Mouse (Mus musculus): ENCODE measurements around the gene Dnajc1. TPM values are rescaled to one million over a fixed set of nuclear protein-coding genes. Genes with fewer than 3 reads are reported as not detected.

Gene Dnajc1
- total RNA-seq, 2 experiments from 2014 or later = 17.7 to 19.6 TPM

DNA sequence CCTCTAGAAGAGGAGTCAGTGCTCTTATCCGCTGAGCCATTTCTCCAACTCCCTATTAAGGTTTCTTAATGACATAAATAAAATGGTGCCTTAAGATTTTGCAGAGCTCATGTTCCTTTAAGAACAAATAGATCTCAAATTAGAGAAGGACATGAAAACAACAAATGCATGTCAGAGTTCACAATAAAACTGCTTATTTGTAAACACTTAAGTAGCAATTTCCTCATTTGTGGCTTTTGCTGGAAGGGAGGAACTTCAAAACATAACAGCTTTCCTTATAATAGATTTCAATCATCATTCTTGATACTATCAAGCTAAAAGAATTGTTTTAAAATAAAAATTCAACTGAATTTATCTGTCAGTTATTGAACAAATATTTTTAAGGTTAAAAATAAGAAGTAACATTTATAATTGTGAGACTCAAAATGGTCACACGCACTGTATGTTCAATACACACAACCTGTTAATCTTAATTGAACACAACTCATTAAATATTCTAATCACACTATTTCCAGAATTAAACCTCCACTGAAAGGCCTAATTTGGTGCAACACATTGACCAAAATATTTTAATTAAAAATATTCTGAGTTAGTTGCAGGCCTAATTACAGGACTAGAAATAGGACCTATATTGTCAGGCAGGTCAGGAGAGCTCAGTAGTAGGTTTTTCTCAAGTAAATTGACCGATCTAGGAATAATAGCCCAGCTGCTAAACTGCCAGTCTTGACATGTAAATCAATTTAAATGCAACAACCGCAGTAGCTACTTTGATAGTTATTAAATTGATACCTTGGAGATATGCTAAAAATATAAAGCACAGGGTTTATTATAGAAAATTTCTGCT, 82.1 kb downstream of the Dnajc1 start:
- intact Hi-C loops (cut with DNase I) = no loop called here
- DNase-seq (ENCODE audit: low spot score in 2 of 2) = no peak

DNA sequence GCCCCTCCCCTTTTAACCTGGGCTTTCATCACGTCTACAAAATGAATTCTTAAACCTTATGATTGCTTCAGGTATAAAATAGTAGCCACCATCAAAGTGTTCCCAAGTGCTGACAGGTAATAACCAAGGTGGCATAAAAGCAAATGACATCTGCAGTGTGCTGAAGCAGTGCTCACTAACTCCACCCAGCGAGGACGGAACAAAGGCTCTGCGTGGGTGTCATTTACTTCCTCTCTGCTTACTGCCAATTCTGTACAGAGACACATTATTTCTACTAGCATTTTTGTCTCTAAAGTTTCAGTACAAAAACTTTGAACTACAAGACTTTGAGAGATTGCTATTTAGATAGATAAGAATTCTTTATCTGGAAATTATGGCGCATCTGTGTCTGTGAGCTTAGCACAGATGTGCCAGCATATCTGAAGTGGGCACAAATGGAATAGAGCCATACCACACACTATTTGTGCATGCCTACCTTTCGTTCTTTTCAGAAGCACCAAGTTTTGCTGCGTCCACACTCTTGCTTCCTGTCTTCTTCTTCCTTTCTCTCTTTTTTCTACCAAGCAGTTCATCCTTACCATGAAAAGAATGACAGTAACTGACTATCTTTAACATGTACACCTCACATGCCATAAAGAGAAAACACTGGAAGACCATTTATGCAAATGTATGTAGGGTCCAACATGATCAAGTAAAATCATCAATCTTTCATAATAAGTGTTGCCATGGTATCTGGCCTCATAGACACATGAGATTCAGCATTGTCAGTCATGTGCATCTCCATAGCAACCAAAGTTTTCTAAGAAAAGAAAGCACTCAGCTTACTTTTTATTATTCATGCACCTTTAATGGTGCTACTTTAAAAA, 85.0 kb downstream of the Dnajc1 start:
- intact Hi-C loops (cut with DNase I) = no loop called here
- no peak for DNase-seq (ENCODE audit: low spot score in 2 of 2)

GRCm38 (mm10) chr2:18300949-18301348, 91.7 kb downstream of the Dnajc1 start:
- DNase-seq (ENCODE audit: low spot score in 2 of 2) = no peak
- intact Hi-C loops (cut with DNase I) = no loop called here

- intact Hi-C loops (cut with DNase I) = no loop called here
Measured at GRCm38 (mm10) chr2:18285175-18285574, 107.5 kb downstream of the Dnajc1 start.

GRCm38 (mm10) chr2:18265736-18266135, 126.9 kb downstream of the Dnajc1 start:
- intact Hi-C loops (cut with DNase I) = no loop called here
- no peak for DNase-seq (ENCODE audit: low spot score in 2 of 2)

More at GRCm38 (mm10) chr2:18285175-18285574, 107.5 kb downstream of the Dnajc1 start:
- no peak for DNase-seq (ENCODE audit: low spot score in 2 of 2)

GRCm38 (mm10) chr2:18264579-18264978, 128.1 kb downstream of the Dnajc1 start:
- no peak for DNase-seq (ENCODE audit: low spot score in 2 of 2)
- intact Hi-C loops (cut with DNase I) = no loop called here

GRCm38 (mm10) chr2:18262298-18262697, 130.3 kb downstream of the Dnajc1 start:
- no peak for DNase-seq (ENCODE audit: low spot score in 2 of 2)
- intact Hi-C loops (cut with DNase I) = no loop called here

DNA sequence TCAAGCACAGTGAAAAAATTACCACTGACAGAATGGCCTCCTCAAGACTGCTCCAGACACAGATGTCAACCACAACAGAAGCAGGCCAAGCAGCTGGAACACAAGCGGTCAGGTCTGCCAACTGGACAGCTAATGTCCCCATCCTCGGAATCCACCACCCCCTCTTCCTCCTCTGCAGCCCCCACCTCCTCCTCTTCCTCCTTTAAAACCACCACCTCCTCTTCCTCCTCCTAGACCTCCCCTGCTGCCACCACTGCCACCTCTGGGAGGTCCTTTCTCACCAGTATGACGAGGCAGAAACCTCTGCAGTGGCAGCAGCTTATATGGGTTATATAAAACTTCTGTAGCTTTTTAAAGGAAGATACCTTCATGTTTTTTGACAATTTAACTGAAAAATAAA, 143.4 kb downstream of the Dnajc1 start:
- no peak for DNase-seq (ENCODE audit: low spot score in 2 of 2)
- intact Hi-C loops (cut with DNase I) = no loop called here

- no peak for DNase-seq (ENCODE audit: low spot score in 2 of 2)
- intact Hi-C loops (cut with DNase I) = no loop called here
Measured at GRCm38 (mm10) chr2:18235524-18235923, 157.1 kb downstream of the Dnajc1 start.

DNA sequence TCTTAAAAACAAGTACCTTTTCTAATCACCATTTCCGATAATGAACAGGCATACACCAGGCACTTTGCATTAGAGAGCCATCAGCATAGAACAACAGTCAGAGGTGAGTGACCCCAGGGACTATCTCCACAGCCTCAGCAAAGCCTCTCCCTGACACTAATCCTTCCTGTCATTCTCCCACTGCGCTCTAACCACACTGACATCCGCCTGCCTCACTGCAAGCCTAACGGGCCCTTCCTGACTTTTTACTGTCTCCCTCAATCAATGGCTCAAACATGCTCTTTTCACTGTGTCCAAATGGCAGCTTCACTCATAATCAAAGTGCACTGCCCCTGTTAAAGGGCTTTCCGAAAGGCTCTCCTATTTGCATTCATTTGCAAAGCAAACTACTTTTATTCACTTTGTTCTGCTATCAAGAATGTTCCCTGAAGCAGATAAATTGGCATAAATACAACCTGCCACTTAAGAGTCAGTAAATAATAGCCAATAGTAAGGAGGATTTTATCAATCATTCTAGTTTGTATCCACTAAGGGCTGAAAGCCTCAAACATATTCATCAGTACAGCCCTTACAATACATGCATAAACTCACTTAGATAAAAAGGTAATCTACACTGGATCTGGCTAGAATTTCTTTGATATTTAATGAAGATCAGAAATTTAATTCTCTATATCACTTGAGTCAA, 159.6 kb downstream of the Dnajc1 start:
- intact Hi-C loops (cut with DNase I) = no loop called here

GRCm38 (mm10) chr2:18231143-18231542, 161.5 kb downstream of the Dnajc1 start:
- intact Hi-C loops (cut with DNase I) = no loop called here
- DNase-seq (ENCODE audit: low spot score in 2 of 2) = no peak

More for the DNA sequence above, 159.6 kb downstream of the Dnajc1 start:
- no peak for DNase-seq (ENCODE audit: low spot score in 2 of 2)

- intact Hi-C loops (cut with DNase I) = no loop called here
- no peak for DNase-seq (ENCODE audit: low spot score in 2 of 2)
Measured at GRCm38 (mm10) chr2:18229279-18229678, 163.4 kb downstream of the Dnajc1 start.

- intact Hi-C loops (cut with DNase I) = no loop called here
Measured at GRCm38 (mm10) chr2:18228486-18229062, 164.1 kb downstream of the Dnajc1 start.

GRCm38 (mm10) chr2:18219569-18219968, 173.1 kb downstream of the Dnajc1 start:
- no peak for DNase-seq (ENCODE audit: low spot score in 2 of 2)
- intact Hi-C loops (cut with DNase I) = no loop called here

More at GRCm38 (mm10) chr2:18228486-18229062, 164.1 kb downstream of the Dnajc1 start:
- no peak for DNase-seq (ENCODE audit: low spot score in 2 of 2)

- DNase-seq (ENCODE audit: low spot score in 2 of 2) = peak in 1 of 2 experiments; percentile 26
- intact Hi-C loops (cut with DNase I) = no loop called here
Measured at GRCm38 (mm10) chr2:18219136-18219535, 173.5 kb downstream of the Dnajc1 start.

DNA sequence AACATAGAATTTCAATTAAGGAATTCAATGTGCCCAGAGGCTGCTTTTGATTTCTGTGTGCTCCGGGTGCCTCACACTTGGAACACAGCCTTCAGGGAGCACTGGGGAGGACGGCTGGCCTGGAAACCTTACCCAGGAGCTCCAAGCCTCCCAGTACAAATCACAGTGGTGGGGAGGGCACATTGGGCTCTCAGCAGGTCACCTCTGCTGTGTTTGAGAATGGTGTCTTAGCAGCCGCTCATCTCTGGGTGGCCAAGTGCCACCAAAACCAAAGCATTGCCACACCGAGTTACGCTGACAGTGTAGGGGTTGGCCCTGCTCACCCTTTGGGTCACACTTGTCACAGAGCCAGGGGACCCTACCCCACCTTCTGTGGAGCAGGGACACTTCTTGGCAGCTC, 174.1 kb downstream of the Dnajc1 start:
- intact Hi-C loops (cut with DNase I) = no loop called here
- no peak for DNase-seq (ENCODE audit: low spot score in 2 of 2)

GRCm38 (mm10) chr2:18217867-18218266, 174.8 kb downstream of the Dnajc1 start:
- intact Hi-C loops (cut with DNase I) = no loop called here
- DNase-seq (ENCODE audit: low spot score in 2 of 2) = peak in 1 of 2 experiments; percentile 58

GRCm38 (mm10) chr2:18214031-18214430, 178.6 kb downstream of the Dnajc1 start:
- intact Hi-C loops (cut with DNase I) = no loop called here
- no peak for DNase-seq (ENCODE audit: low spot score in 2 of 2)

GRCm38 (mm10) chr2:18209948-18210347, 182.7 kb downstream of the Dnajc1 start:
- no peak for DNase-seq (ENCODE audit: low spot score in 2 of 2)
- intact Hi-C loops (cut with DNase I) = loop anchor here (5.0 kb wide), 2 partner anchors 153 to 482 kb away; partner anchors contain the start of genes Mllt10 and Spag6
